8 mouse cellular contexts compared by ENCODE assay signal in the genomic region with DNA sequence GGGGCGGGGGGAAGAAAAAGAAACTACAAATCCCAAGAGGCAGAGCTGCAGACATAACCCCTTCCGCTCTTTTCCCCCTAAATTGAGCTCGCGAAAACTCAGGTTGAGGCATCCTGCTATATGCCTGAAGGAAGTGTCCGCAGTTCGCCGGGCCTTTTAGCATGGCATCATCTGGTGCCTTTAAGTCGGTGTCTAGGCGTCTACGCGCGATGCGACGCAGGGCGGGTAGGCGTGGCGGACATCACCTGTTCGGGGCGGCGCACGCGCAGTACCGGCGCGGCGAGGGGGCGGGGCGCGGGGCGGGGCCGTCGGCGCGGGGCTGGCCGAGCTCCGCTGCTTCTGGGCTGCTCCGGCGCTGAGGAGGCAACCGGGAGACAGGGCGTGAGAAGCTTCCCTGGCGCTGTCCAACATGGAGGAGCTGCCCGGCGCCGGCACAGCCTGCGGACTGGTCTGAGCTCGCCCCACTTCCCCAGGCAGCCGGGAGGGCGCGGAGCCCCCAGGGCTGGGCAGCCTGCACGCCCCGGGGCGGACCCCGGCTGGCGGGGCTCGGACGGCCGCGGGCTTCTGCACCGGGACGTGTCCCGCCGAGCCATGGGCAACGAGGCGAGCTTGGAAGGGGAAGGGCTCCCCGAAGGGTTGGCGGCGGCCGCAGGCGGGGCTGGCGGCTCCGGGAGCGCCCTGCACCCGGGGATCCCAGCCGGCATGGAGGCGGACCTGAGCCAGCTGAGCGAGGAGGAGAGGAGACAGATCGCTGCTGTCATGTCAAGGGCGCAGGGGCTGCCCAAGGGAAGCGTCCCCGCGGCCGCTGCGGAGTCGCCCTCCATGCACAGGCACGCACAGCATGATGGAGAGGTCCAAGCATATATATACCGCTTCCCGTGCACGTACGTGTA. TPM values are rescaled to one million over a fixed set of nuclear protein-coding genes. Genes with fewer than 3 reads are reported as not detected.
DNase-seq lines count a peak whose midpoint lies in the region; ATAC-seq lines count a peak whose summit lies in the region.

Pclo (plus strand) TSS at position 288 of the 893 bp plus-strand sequence.

- H3K4me3 ChIP-seq in intestine, embryonic 15.5 days (replicated peaks), result peak within 1 kb of the TSS; percentile 70

- H3K4me2 ChIP-seq in intestine, embryonic 15.5 days (replicated peaks), result peak within 1 kb of the TSS; percentile 92

- peak; percentile 99 for ATAC-seq in intestine, embryonic 15.5 days
- ATAC-seq in megakaryocyte progenitor cell, adult 5-6 weeks (replicated peaks; ENCODE audit: poor library complexity), result peak; percentile 90
- no peak for ATAC-seq in activated CD4-positive, CD25-positive, alpha-beta regulatory T cell, adult 4 months

- peak; percentile 85 for DNase-seq in adrenal gland, postnatal 25 days
- DNase-seq in embryo, embryonic 11 days, result peak; percentile 89
- peak; percentile 50 to 64 for DNase-seq in gastrocnemius, postnatal 4 days (ENCODE audit: low spot score in 2 of 2)
- DNase-seq in left cerebral cortex, adult 9 months (ENCODE audit: low spot score in 2 of 2), result peak; percentile 91 to 94
- peak; percentile 90 for DNase-seq in right cerebral cortex, postnatal 25 days

- no peaks in the 10 kb centered on the region for H3K36me3 ChIP-seq in intestine, embryonic 15.5 days

- no peaks in the 10 kb centered on the region for H3K27me3 ChIP-seq in intestine, embryonic 15.5 days (replicated peaks)

- no peaks in the 10 kb centered on the region for H3K4me1 ChIP-seq in intestine, embryonic 15.5 days (replicated peaks)

- peak within 1 kb of the TSS; percentile 86 for H3K27ac ChIP-seq in intestine, embryonic 15.5 days

- H3K9ac ChIP-seq in intestine, embryonic 15.5 days, result peak within 1 kb of the TSS; percentile 54

- WGBS in intestine, embryonic 15.5 days, result under 1% methylated on average over 89 of the region's 89 CpGs

- H3K9me3 ChIP-seq in intestine, embryonic 15.5 days, result no peaks in the 10 kb centered on the region

RNA-seq across cellular contexts. Expression of gene Pclo, which starts in this region (rescaled TPM):
- 5.3 and 8.6 TPM in 2 replicates for total RNA-seq in adrenal gland, postnatal 25 days (2021)
- 1 to 10 TPM in 1 of 2 experiments, under 1 TPM in 1; 0.93 to 1.3 TPM for total RNA-seq in gastrocnemius, postnatal 4 days (2021)
- 1.0 and 1.1 TPM in 2 replicates for polyA plus RNA-seq in intestine, embryonic 15.5 days (2015; fragmentation: Nextera tagmentation; extraction: Ambion mirVana)
- total RNA-seq in megakaryocyte progenitor cell, adult 5-6 weeks (2015), result not detected in 2 replicates
- not detected in 2 replicates for total RNA-seq in megakaryocyte progenitor cell, adult 5-6 weeks (2017)
- polyA plus RNA-seq in activated CD4-positive, CD25-positive, alpha-beta regulatory T cell, adult 4 months (2017; shearing (Covaris generic)), result under 1 TPM; 0.04 to 0.05 TPM

Comparison
In these comparisons a context has a peak if more than half of its experiments do, and no peak if none do; other contexts are left out.
1. Peak in ATAC-seq in megakaryocyte progenitor cell, adult 5-6 weeks; RNA of the gene not detected or under 1 TPM.